Mouse (Mus musculus) adrenal gland, adult 18-20 months (tissue): ENCODE measurements around the gene Hoxd1. TPM values are rescaled to one million over a fixed set of nuclear protein-coding genes. Genes with fewer than 3 reads are reported as not detected.

Experiments used
- DNase-seq, 2 experiments: peaks; one replicate each; pipeline ENCODE4 v3.0.0; 2021 to 2022; ENCODE audit warnings: low spot score in 2 of 2
- long read RNA-seq, 2 experiments: library from polyadenylated mRNA; stranded (forward); transcript quantifications; one replicate each; pipeline ENCODE4 v2.0.0; 2021
- total RNA-seq, 2 experiments: library from RNA; stranded (reverse); gene quantifications; 1 replicate in 1 of 2; 2 replicates in 1 of 2; pipeline ENCODE4 v1.2.3; 2021

Hoxd1 gene
- total RNA-seq: not detected
- long read RNA-seq, experiment 1: 0 reads
- long read RNA-seq, experiment 2: 0 reads

GRCm38 (mm10) chr2:74762522-74763244 is at the start of gene Hoxd1:
TSS of gene Hoxd1 (plus strand) at chr2:74762980.
- DNase-seq: peak; percentile 47 to 56

- no peak for DNase-seq
Observed at GRCm38 (mm10) chr2:74713239-74714150, 49.3 kb upstream of the Hoxd1 start.

- DNase-seq: no peak
Observed at GRCm38 (mm10) chr2:74714156-74714789, 48.5 kb upstream of the Hoxd1 start.

GRCm38 (mm10) chr2:74714881-74715280 is 47.9 kb upstream of the Hoxd1 start:
- peak in 1 of 2 experiments; percentile 59 for DNase-seq

GRCm38 (mm10) chr2:74715504-74716241 is 47.1 kb upstream of the Hoxd1 start:
- DNase-seq: peak; percentile 93 to 95

- no peak for DNase-seq
Observed at GRCm38 (mm10) chr2:74720384-74720783, 42.4 kb upstream of the Hoxd1 start.

GRCm38 (mm10) chr2:74720955-74721491 is 41.8 kb upstream of the Hoxd1 start:
- no peak for DNase-seq

- no peak for DNase-seq
Observed at GRCm38 (mm10) chr2:74721882-74722281, 40.9 kb upstream of the Hoxd1 start.

GRCm38 (mm10) chr2:74722949-74723348 is 39.8 kb upstream of the Hoxd1 start:
- DNase-seq: no peak

GRCm38 (mm10) chr2:74724244-74725015 is 38.4 kb upstream of the Hoxd1 start:
- DNase-seq: no peak

- no peak for DNase-seq
Observed at GRCm38 (mm10) chr2:74725171-74725570, 37.6 kb upstream of the Hoxd1 start.

GRCm38 (mm10) chr2:74726551-74726950 is 36.2 kb upstream of the Hoxd1 start, which contains the start of gene Gm28230:
TSS of gene Gm28230 (plus strand) at chr2:74726728.
- no peak for DNase-seq

GRCm38 (mm10) chr2:74726973-74727639 is 35.7 kb upstream of the Hoxd1 start:
- DNase-seq: no peak

GRCm38 (mm10) chr2:74727640-74728302 is 35.0 kb upstream of the Hoxd1 start:
- no peak for DNase-seq

- no peak for DNase-seq
Observed at GRCm38 (mm10) chr2:74728303-74728680, 34.5 kb upstream of the Hoxd1 start.

- DNase-seq: no peak
Observed at GRCm38 (mm10) chr2:74730331-74730730, 32.4 kb upstream of the Hoxd1 start.

- no peak for DNase-seq
Observed at GRCm38 (mm10) chr2:74731055-74731454, 31.7 kb upstream of the Hoxd1 start.

- no peak for DNase-seq
Observed at GRCm38 (mm10) chr2:74731799-74732512, 30.8 kb upstream of the Hoxd1 start.
